Mouse (Mus musculus): ENCODE measurements at regions not wholly inside any gene's neighbourhood (a gene's known extent, or its start where the extent isn't known, plus 50 kb on each side); places are given as distances from the start of the nearest gene placed in this dataset.
A peak's percentile ranks its signal among the peaks of the same experiment; 100 is the strongest.

- ATAC-seq (ENCODE audit: poor library complexity, severe bottlenecking), result no peak
Observed at GRCm38 (mm10) chr15:62500966-62501365, 1344.0 kb downstream of the Gsdmc2 start.

GRCm38 (mm10) chr15:62500522-62500921 is 1344.5 kb downstream of the Gsdmc2 start:
- no peak for ATAC-seq (ENCODE audit: poor library complexity, severe bottlenecking)

GRCm38 (mm10) chr15:62496193-62496592 is 1348.8 kb downstream of the Gsdmc2 start:
- no peak for ATAC-seq (ENCODE audit: poor library complexity, severe bottlenecking)

GRCm38 (mm10) chr15:62492350-62492749 is 1352.6 kb downstream of the Gsdmc2 start:
- no peak for ATAC-seq (ENCODE audit: poor library complexity, severe bottlenecking)

- ATAC-seq (ENCODE audit: poor library complexity, severe bottlenecking), result no peak
Observed at GRCm38 (mm10) chr15:62490548-62490947, 1354.4 kb downstream of the Gsdmc2 start.

- no peak for ATAC-seq (ENCODE audit: poor library complexity, severe bottlenecking)
Observed at GRCm38 (mm10) chr15:62486540-62486939, 1358.4 kb downstream of the Gsdmc2 start.

- ATAC-seq (ENCODE audit: poor library complexity, severe bottlenecking), result no peak
Observed at GRCm38 (mm10) chr15:62484350-62484749, 1360.6 kb downstream of the Gsdmc2 start.

GRCm38 (mm10) chr15:62483534-62483933 is 1361.4 kb downstream of the Gsdmc2 start:
- ATAC-seq (ENCODE audit: poor library complexity, severe bottlenecking), result no peak

GRCm38 (mm10) chr15:62482357-62482756 is 1362.6 kb downstream of the Gsdmc2 start:
- no peak for ATAC-seq (ENCODE audit: poor library complexity, severe bottlenecking)

- no peak for ATAC-seq (ENCODE audit: poor library complexity, severe bottlenecking)
Observed at GRCm38 (mm10) chr15:62477779-62478178, 1367.2 kb downstream of the Gsdmc2 start.

- no peak for ATAC-seq (ENCODE audit: poor library complexity, severe bottlenecking)
Observed at GRCm38 (mm10) chr15:62476452-62476851, 1368.5 kb downstream of the Gsdmc2 start.

- ATAC-seq (ENCODE audit: poor library complexity, severe bottlenecking), result no peak
Observed at GRCm38 (mm10) chr15:62470683-62471331, 1374.2 kb downstream of the Gsdmc2 start.

- ATAC-seq (ENCODE audit: poor library complexity, severe bottlenecking), result no peak
Observed at GRCm38 (mm10) chr15:62468076-62468475, 1376.9 kb downstream of the Gsdmc2 start.

GRCm38 (mm10) chr15:62466856-62467255 is 1378.1 kb downstream of the Gsdmc2 start:
- ATAC-seq (ENCODE audit: poor library complexity, severe bottlenecking), result no peak

- no peak for ATAC-seq (ENCODE audit: poor library complexity, severe bottlenecking)
Observed at GRCm38 (mm10) chr15:62465026-62465839, 1379.7 kb downstream of the Gsdmc2 start.

GRCm38 (mm10) chr15:62462698-62463097 is 1382.3 kb downstream of the Gsdmc2 start:
- ATAC-seq (ENCODE audit: poor library complexity, severe bottlenecking), result no peak

- no peak for ATAC-seq (ENCODE audit: poor library complexity, severe bottlenecking)
Observed at GRCm38 (mm10) chr15:62461398-62462051, 1383.5 kb downstream of the Gsdmc2 start.

- ATAC-seq (ENCODE audit: poor library complexity, severe bottlenecking), result no peak
Observed at GRCm38 (mm10) chr15:62460724-62461123, 1384.3 kb downstream of the Gsdmc2 start.

GRCm38 (mm10) chr15:62460026-62460607 is 1384.9 kb downstream of the Gsdmc2 start:
- no peak for ATAC-seq (ENCODE audit: poor library complexity, severe bottlenecking)

- no peak; the same call in 1 of the 2 replicates for ATAC-seq (ENCODE audit: poor library complexity, severe bottlenecking)
Observed at GRCm38 (mm10) chr15:62457990-62458389, 1387.0 kb downstream of the Gsdmc2 start.

- peak; percentile 52 for ATAC-seq (ENCODE audit: poor library complexity, severe bottlenecking)
Observed at GRCm38 (mm10) chr15:62457051-62457664, 1387.8 kb downstream of the Gsdmc2 start.
